Mouse (Mus musculus): ENCODE measurements around the gene Cenpc1. TPM values are rescaled to one million over a fixed set of nuclear protein-coding genes. Genes with fewer than 3 reads are reported as not detected.

Gene Cenpc1
- 1 to 10 TPM; 5.3 to 6.2 TPM for total RNA-seq (2021)
- long read RNA-seq, experiment 1, partial matches to known transcripts: 0 of 1 reads
- long read RNA-seq, experiment 1, other reads (novel, unspliced or antisense): 0 of 1 reads
- long read RNA-seq, experiment 2, partial matches to known transcripts: 0 of 4 reads
- long read RNA-seq, experiment 2, other reads (novel, unspliced or antisense): 3 of 4 reads

DNA sequence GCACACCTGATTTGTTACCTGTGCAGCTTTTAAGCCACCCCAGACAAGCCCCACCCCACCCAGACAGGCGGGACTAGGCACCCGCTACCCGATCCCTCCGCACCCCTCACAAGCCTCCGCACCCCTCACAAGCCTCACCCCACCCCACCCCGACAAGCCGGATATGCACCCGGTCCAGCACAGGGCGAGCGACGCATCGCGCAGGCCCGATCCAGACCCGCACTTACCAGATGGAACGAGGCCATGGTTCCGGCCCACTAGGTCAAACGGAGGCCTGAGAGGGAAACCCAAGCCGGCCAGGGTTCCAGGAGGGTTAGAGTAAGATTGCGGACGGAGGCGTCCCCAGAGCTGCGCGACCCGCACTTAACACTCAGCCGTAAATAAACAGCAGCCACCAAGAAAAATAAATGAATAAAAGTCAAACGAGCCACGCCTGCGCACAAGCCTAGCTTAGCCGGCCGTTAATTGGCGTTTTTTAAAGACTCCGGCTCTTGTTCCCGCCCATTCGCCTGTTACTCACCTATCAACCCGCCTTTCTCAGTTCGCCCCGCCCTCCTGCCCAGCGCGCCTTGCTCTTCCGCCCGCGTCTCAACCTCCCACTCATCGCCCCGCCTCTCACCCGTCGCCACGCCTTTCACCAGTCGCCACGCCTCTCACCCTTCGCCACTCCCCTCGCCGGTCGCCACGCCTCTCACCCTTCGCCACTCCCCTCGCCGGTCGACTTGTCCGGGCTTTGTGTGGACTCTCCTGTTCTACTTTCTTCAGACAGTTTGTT lies at the start of gene Cenpc1:
Gene Cenpc1, minus strand, starts transcription at position 483 of the 775 bp plus-strand sequence.
- DNase-seq: peak; percentile 98
- intact Hi-C loops (cut with DNase I; ENCODE audit: low total_unique reads): no loop called here

DNA sequence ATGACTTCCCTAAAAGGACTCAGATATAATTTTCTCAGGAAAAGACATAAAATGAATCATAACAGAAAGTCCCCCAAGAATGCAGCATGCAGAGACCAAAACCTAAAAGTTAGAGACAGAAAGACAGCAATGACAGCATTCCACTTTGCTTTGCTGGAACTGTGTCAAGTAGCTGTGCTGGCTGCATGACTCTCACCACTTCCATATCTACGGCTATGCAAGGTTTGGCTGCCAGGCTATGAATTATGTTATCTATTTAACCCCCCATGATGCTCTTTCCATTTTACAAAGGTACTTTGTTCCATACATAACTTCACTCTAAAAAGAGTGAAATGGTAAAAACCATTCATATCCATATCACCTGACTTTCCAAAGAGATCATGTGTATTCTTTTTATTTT lies 48.6 kb upstream of the Cenpc1 start:
- intact Hi-C loops (cut with DNase I; ENCODE audit: low total_unique reads): no loop called here
- no peak for DNase-seq

DNA sequence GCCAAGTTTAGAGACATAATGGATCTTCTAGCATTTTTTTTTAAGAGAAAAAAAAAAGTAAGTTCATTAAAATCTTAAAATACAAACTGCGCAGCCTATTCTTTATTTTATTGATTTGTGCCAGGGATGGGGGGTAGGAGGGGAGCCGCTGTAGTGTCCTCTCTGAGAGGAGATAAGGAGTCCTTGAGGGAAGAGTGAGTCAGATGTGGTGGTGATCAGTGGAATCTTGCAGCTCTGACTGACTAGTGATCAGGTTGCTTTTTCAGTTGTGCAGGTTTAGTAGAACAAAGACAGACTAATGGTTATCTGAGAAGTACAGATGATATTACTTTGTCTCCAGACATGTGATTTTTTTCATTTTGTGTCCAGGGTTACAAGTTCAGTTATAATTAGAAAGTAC lies 47.7 kb upstream of the Cenpc1 start:
- no peak for DNase-seq
- intact Hi-C loops (cut with DNase I; ENCODE audit: low total_unique reads): no loop called here

DNA sequence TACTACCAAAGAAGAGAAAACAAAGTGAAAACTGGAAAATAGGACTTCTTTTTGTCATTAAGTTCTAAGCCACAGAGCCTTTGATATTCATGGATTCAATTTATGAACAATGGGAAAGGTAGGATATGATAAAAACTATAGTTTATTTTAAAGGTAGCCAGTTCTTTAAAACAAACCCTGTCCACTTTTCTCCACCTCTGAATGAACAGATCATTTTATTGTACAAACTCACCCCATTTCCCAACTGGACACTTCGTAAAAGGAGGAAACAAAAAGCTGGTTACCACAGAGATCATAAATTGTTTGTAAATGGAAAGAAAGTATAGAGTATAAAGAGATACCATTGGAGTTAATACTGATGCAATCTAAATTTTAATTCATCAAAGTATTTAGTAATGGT lies 45.7 kb upstream of the Cenpc1 start:
- intact Hi-C loops (cut with DNase I; ENCODE audit: low total_unique reads): no loop called here
- DNase-seq: no peak

DNA sequence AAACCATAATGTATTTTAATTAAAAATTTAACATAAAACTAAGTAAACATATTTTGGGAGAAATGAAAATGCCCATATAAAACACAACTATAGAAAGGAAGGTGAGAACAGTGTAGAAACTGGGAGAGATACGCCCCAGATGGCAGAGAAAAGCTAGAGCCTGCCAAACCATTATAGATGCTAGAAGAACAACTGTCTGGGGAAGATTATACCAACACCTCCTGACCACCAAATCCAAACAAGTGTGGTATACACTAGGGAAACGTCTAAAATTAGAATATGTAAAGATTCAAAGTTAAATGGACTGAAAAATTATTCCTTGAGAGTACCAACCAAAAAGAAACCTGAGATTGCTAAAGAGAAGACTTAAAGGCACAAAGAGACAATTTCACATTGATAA lies 41.2 kb upstream of the Cenpc1 start:
- intact Hi-C loops (cut with DNase I; ENCODE audit: low total_unique reads): no loop called here
- DNase-seq: no peak

DNA sequence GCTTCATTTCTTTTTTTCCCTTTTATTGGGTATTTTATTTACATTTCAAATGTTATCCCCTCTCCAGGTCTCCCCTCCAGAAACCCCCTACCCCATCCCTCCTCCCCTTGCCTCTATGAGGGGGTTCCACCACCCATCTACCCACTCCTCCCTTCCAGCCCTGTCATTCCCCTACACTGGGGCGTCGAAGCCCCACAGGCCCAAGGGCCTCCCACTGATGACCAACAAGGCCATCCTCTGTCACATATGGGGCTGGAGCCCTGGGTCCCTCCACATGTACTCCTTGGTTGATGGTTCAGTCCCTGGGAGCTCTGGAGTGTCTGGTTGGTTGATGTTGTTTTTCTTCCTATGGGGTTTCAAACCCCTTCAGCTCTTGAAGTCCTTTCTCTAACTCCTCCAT lies 36.8 kb upstream of the Cenpc1 start:
- intact Hi-C loops (cut with DNase I; ENCODE audit: low total_unique reads): no loop called here
- no peak for DNase-seq

DNA sequence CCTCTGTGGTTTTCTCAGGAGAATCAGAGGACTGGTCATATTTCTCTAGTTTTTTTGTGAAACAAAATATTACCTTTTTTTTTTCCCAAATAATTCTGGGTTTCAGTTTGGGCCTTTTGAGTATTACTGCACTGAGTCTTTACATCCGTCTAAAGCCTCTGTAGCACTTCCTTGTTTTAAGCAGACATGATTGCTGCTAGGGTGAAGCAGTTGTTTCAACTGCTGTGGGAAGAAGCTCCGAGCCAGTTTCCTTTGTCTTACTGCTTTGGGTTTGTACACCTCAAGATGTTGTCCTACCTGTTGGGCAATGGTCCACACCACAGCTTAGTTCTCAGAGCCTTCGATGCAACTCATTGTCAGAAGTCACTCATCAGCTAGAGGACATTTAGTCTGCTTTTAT lies 35.2 kb upstream of the Cenpc1 start:
- intact Hi-C loops (cut with DNase I; ENCODE audit: low total_unique reads): no loop called here
- no peak for DNase-seq

DNA sequence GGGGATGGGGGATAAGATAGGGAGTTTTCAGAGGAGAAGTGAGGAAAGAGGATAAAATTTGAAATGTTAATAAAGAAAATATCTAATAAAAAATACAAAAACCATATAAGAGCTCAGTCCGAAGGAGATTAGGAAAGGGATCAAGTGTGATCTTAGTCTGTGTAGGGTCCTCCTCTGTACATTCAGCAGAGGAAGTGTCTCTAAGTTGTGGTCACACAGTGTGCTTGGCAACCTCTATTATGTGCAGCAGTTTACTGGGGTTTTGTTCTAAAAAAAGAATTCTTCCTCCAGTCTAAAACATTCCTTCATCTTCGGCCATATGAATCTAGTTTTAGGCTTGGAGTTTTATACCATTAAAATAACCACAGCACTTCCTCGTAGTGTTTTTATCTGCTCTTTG lies 33.6 kb upstream of the Cenpc1 start:
- no peak for DNase-seq
- intact Hi-C loops (cut with DNase I; ENCODE audit: low total_unique reads): no loop called here

DNA sequence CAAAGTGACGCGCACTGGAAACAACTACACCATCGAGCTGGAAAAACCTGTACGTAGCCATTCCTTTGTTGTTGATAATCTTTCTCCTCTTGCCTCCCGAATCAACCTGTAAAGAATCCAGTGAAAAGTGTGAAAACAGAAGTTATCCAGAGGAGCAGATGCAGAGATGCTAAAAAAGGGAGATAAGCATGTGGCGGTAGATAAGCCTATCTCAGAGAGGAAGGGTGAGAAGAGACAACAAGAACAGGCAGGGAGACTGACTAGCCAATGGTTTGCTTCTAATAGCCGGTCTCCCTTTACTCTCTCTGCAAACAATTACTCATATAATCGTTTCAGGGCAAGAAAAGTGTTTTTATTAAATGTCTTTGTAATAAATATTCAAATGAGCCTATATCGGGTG lies 29.4 kb upstream of the Cenpc1 start:
- no peak for DNase-seq
- intact Hi-C loops (cut with DNase I; ENCODE audit: low total_unique reads): no loop called here

DNA sequence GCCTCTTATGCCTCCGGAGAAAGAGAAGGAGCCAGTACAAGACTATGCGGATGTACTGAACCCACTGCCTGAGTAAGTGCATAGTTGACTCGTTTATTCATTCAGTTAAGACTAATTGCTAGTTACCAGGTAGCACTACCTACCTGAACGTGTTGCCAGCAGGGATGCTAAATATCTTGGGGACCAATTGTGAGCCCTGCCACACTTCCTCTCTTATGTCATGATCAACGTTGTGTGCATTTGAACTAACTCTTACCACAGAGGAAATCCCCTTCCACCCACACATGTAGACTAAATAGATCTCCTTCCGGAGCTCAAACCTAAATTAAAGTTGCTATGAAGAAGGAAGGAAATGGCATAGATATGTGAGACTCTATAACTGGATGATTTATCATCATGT lies 21.4 kb upstream of the Cenpc1 start:
- no peak for DNase-seq
- intact Hi-C loops (cut with DNase I; ENCODE audit: low total_unique reads): no loop called here

DNA sequence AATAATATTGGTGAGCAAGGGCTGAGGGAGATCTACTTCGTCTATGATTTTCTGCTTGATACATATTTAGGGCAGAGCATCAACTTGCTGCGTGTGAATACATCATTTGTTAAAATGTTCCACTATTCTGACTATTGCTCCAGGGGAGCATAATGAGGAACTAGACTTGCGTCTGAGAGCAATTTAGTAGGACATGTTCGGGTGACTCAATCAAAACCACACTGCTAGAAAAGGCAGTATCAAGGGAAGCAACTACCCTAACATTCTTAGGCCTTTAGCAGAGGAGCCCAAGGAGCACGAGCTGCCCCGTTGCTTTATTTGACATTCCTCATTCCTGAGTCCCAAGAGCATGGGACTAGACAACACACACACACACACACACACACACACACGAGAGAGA lies 19.6 kb upstream of the Cenpc1 start:
- intact Hi-C loops (cut with DNase I; ENCODE audit: low total_unique reads): no loop called here
- no peak for DNase-seq

DNA sequence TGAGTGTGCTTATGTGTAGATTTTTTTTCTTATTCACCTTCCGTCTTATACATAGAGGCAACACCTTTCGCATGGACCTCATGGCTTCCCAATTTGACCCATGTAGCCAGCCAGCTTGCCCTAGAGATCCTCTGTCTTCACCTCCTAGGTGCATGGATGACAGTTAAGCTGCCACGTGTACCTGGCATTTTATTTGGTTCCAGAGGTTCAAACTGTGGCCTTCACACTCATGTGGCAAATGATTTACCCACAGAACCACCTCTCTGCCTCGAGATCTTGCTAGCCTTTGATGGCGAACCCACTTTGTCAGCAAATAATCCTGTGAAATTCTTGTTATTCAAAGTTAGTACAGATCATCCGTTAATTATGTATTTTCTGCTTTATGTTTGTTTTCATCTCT lies 18.6 kb upstream of the Cenpc1 start:
- intact Hi-C loops (cut with DNase I; ENCODE audit: low total_unique reads): no loop called here
- DNase-seq: no peak

DNA sequence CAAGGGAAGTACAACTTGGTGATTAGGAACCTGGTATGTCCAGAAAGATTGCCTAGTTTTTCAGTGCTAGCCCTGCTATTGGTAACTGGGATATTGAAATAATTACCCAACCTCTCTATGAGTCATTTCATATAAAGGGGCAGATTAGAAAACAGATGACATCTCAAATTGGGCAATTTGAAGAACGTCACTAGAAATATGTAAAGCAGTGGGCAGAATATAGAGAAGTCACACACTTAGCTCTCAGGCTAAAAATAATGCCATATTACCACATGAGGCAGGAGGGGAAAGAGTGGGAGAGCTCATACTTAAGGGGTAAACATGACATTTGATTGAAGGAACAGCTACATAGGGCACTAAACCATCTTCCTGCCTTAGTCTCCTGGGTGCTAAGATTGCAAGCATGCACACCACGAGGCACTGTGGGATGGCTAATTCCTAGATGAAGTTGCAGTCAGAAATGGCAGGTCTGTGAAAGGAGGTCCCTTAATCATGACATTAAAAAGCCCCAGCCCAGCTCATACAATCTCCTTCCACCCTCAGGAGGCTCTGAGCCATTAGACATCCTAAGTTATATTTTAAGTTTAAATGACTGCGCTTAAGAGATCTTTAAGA lies 13.4 kb upstream of the Cenpc1 start:
- intact Hi-C loops (cut with DNase I; ENCODE audit: low total_unique reads): no loop called here
- no peak for DNase-seq

DNA sequence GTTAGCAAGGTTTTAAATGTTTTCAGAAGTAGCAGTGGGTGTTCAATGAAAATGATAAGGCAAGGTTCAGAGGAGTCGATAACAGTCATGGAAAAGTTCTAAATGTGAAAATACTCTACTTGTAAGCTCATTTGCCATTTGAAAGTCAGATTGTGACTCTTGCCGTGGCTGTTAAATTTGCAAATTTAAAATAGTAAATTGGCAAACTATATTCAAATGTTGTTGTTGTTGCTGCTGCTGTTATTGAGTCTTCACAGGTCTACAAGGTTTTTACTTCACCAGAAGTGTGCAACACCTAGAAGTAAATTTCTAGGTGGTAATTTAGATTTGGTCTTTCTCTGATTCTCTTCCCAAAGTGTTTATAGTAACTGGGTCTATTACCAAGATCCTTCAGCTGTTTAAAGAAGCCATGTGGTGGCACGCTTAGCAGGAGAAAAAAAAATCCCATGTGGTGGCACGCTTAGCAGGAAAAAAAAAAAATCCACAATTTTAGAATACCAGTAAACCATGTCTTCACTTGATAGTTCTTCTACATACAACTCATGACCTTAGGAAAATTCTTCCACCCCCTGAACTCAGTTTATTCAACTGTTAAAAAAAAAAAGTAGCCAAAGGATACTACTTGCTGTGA lies 7.5 kb upstream of the Cenpc1 start:
- no peak for DNase-seq
- intact Hi-C loops (cut with DNase I; ENCODE audit: low total_unique reads): no loop called here

DNA sequence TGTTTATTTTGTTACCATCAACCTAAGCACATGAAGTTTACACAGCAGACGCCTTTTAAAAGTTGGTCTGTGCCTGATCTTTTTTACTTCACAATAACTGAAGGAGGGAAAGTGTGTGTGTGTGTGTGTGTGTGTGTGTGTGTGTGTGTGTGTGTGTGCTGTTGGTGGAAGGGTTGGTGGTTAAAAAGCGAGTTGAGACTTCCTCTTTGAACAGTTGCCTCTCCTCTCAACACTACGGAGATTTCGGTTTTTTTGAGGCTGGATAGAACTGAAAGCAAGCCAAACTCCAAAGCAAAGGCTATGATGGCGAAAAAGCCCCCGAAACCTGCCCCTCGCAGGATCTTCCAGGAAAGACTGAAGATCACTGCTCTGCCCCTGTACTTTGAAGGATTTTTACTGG lies 6.2 kb upstream of the Cenpc1 start, which contains the start of gene Stap1:
Gene Stap1, plus strand, starts transcription at position 209 of the 400 bp plus-strand sequence.
- intact Hi-C loops (cut with DNase I; ENCODE audit: low total_unique reads): no loop called here
- DNase-seq: no peak

DNA sequence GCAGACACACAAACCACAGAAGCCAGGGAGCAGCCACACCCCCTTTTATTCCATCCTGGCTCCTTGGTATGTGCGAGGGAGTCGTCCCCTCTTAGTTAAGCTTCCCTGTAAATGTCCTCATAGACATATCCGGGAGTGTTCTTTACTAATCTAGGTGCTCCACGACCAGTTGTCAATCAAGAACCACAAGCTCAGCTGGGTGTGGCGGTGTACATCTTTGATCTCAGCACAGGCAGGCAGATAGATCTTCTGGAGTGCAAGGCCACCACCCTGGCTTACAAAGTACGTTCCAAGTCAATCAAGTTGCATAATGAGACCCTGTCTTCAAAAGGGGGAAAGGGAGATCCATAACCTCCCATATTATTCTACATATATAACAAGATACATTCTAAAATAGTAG lies 3.7 kb upstream of the Cenpc1 start:
- intact Hi-C loops (cut with DNase I; ENCODE audit: low total_unique reads): no loop called here
- no peak for DNase-seq

DNA sequence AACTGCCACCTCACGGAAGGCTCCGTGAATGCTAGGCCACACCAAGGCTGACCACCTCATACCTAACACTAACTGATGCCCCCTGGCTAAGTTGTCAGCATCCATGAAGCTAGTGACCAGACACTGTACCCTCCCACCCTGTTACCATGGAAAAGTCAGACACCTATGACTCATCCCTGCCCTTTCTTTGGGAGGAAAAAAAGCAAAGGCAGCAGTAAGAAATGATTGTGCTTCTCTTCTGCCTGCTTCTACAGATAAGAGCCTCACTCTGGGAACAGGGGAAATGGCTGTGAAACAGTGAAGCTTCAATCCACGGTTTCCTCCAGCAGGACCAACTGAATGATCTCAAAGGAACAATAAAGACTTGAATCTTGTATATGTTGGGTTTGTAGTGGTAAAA lies 3.1 kb upstream of the Cenpc1 start:
- intact Hi-C loops (cut with DNase I; ENCODE audit: low total_unique reads): no loop called here
- no peak for DNase-seq

DNA sequence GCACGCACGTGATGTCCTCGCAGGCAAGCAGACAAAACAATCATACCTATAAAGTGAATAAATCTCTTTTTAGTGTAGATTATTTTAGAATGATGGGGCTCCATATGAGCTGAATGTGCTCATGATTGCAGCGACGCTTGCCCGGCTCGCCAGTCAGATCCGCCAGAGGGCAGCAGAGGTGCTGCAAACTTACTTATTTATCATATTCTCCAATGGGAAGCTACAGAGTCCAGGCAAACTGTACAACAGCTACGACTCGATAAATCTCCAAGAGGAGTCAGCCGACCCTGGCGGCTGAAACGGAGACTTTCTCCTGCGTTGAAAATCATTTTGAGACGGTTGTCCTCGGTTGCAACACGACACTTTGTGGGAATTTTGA lies 1.2 kb upstream of the Cenpc1 start:
- intact Hi-C loops (cut with DNase I; ENCODE audit: low total_unique reads): no loop called here
- DNase-seq: peak; percentile 75

DNA sequence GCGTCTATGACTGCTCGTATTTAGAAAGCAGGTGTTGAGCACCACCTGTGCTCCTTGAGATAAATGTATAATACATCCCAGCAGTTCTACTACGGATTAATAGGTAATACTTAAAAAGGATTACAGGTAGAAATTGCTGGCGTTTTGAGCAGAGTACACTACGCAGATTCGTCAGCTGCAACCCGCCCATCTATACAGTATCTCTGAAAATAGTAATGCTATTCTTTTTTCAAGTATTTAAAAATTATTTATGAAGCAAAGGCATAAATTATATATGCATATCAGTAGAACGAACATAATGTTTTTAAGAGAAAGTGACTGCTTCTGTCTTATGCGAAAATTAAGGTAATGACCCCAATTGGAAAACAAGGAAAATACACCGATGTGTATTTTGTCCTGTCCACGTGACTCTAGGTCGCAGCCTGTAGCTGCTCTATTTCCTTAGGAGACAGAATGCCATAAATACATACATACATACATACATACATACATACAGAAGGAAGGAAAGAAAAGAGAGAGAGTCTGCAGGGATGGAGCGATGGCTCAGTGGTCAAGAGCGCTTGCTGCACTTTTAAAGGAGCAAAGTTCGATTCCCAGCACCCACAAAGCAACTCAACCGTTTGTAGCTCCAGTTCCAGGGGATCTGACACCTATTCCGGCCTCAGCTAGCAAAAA lies 630 bp upstream of the Cenpc1 start:
- intact Hi-C loops (cut with DNase I; ENCODE audit: low total_unique reads): no loop called here
- DNase-seq: no peak

DNA sequence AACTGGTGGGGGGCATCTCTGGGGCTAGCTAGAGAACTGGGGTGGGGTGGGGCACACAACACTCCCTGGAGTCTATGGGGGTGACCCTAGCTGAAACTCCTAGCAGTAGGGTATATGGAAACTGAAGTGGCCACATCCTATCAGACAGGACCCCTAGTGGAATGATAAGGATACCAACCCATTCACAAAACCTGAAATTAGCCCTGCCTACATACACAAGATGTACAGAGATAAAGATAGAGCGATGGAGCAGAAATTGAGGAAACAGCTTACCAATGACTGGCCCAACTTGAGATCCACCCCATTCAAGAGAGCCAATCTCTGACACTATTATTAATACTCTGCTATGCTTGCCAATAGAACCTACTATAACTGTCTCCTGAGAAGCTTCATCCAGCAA lies 1.9 kb downstream of the Cenpc1 start:
- intact Hi-C loops (cut with DNase I; ENCODE audit: low total_unique reads): no loop called here
- no peak for DNase-seq

All from gastrocnemius, postnatal 14 days (tissue).